Mouse (Mus musculus) heart, postnatal 0 days (tissue): ENCODE measurements around the gene Yap1.

Experiments
- CTCF ChIP-seq: IDR thresholded peaks from 2 replicates; pipeline ENCODE4 v1.5.1; 2016; ENCODE audit warnings: antibody characterized with exemption, control low read depth, low read depth
- EP300 ChIP-seq: IDR thresholded peaks from 2 replicates; pipeline ENCODE4 v1.6.1; 2016; ENCODE audit warnings: antibody characterized with exemption, low read depth

DNA sequence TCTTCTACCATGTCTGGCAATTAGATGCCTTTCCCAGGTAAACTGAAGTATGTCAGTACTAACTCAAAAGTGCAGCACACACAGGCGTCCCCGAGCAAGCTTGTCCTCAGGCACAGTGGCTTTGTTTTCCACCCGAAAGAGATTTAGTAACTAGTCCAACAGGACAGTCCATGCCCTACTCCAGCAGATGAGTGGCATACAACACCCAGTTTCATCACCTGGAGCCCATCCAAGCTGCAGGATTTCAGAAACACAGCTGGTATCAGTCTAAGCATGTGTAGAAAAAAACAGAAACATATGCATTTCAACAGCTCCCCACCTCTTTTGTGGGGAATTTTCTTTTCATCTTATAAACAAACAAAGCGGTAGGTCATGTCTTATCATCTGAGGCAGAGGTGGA is 13.5 kb downstream of the Yap1 start:
- TF ChIP-seq CTCF (no peak), EP300 (no peak)
